Mouse (Mus musculus): ENCODE data around the gene Actr1a. TPM values are rescaled to one million over a fixed set of nuclear protein-coding genes. Genes with fewer than 3 reads are reported as not detected.

Gene Actr1a
- polyA plus RNA-seq, 1 experiment from 2014 or later = 258 TPM

- Histone ChIP-seq H3K9ac (replicated peaks) (peak overlapping the region; percentile 79), H3K27me3 (no peaks in the 10 kb centered on the region), H3K4me3 (peak overlapping the region; percentile 75), H3K4me1 (peaks cover 41% of the 10 kb centered on the region), H3K27ac (replicated peaks) (no peak overlapping the region), H3K9me3 (no peaks in the 10 kb centered on the region), H3K36me3 (peaks cover 17% of the 10 kb centered on the region), H3K4me2 (replicated peaks) (peak overlapping the region; percentile 90)
- ATAC-seq (ENCODE audit: low FRiP score, low read depth) = no peak
- 57% methylated on average over 3 of the region's 3 CpGs for WGBS
Measured at GRCm38 (mm10) chr19:46398401-46398800, 2.9 kb upstream of the Actr1a start.

GRCm38 (mm10) chr19:46397436-46398001 is 2.0 kb upstream of the Actr1a start:
- peaks cover 8% of the 10 kb centered on the region for H3K36me3 ChIP-seq
- H3K9me3 ChIP-seq = no peaks in the 10 kb centered on the region
- H3K4me3 ChIP-seq = peak overlapping the region; percentile 75
- peak overlapping the region; percentile 79 for H3K9ac ChIP-seq (replicated peaks)
- H3K27ac ChIP-seq (replicated peaks) = peak overlapping the region; percentile 84
- no peaks in the 10 kb centered on the region for H3K27me3 ChIP-seq
- ATAC-seq (ENCODE audit: low FRiP score, low read depth) = no peak
- H3K4me1 ChIP-seq = peaks cover 43% of the 10 kb centered on the region
- peak overlapping the region; percentile 90 for H3K4me2 ChIP-seq (replicated peaks)
- WGBS = 1% methylated on average over 17 of the region's 19 CpGs

GRCm38 (mm10) chr19:46396686-46397435 is 1.3 kb upstream of the Actr1a start, which contains the start of gene Sufu:
Gene Sufu, plus strand, starts transcription at chr19:46396896.
- peaks cover 8% of the 10 kb centered on the region for H3K36me3 ChIP-seq
- H3K4me3 ChIP-seq = peak within 1 kb of the TSS; percentile 87
- H3K27me3 ChIP-seq = no peaks in the 10 kb centered on the region
- H3K9me3 ChIP-seq = no peaks in the 10 kb centered on the region
- H3K27ac ChIP-seq (replicated peaks) = peak within 1 kb of the TSS; percentile 84
- peaks cover 43% of the 10 kb centered on the region for H3K4me1 ChIP-seq
- H3K9ac ChIP-seq (replicated peaks) = peak within 1 kb of the TSS; percentile 79
- peak within 1 kb of the TSS; percentile 90 for H3K4me2 ChIP-seq (replicated peaks)
- ATAC-seq (ENCODE audit: low FRiP score, low read depth) = peak; percentile 90
- WGBS = under 1% methylated on average over 57 of the region's 57 CpGs

GRCm38 (mm10) chr19:46396109-46396508 is 561 bp upstream of the Actr1a start:
- Histone ChIP-seq H3K9me3 (no peaks in the 10 kb centered on the region), H3K36me3 (peaks cover 4% of the 10 kb centered on the region), H3K9ac (replicated peaks) (no peak overlapping the region), H3K4me2 (replicated peaks) (peak overlapping the region; percentile 48), H3K4me1 (peaks cover 43% of the 10 kb centered on the region), H3K4me3 (peak overlapping the region; percentile 87), H3K27ac (replicated peaks) (0 out of 2 replicates have a peak overlapping the region, but pooled peaks have one; percentile 4), H3K27me3 (no peaks in the 10 kb centered on the region)
- 12% methylated on average over 8 of the region's 8 CpGs for WGBS
- no peak for ATAC-seq (ENCODE audit: low FRiP score, low read depth)

- no peaks in the 10 kb centered on the region for H3K36me3 ChIP-seq
- ATAC-seq (ENCODE audit: low FRiP score, low read depth) = 0 out of 2 replicates have a peak, but pooled peaks have one; percentile 0
- WGBS = 10% methylated on average over 10 of the region's 10 CpGs
- H3K9ac ChIP-seq (replicated peaks) = peak overlapping the region; percentile 63
- H3K27me3 ChIP-seq = no peaks in the 10 kb centered on the region
- no peak overlapping the region for H3K27ac ChIP-seq (replicated peaks)
- peaks cover 43% of the 10 kb centered on the region for H3K4me1 ChIP-seq
- H3K9me3 ChIP-seq = no peaks in the 10 kb centered on the region
- peak overlapping the region; percentile 87 for H3K4me3 ChIP-seq
- H3K4me2 ChIP-seq (replicated peaks) = peak overlapping the region; percentile 96
Measured at GRCm38 (mm10) chr19:46394712-46395108, 838 bp downstream of the Actr1a start.

- ATAC-seq (ENCODE audit: low FRiP score, low read depth) = no peak
Measured at GRCm38 (mm10) chr19:46392018-46392417, 3.5 kb downstream of the Actr1a start.

GRCm38 (mm10) chr19:46389872-46390271 is 5.7 kb downstream of the Actr1a start:
- Histone ChIP-seq H3K27ac (replicated peaks) (no peak overlapping the region), H3K4me2 (replicated peaks) (no peak overlapping the region), H3K36me3 (peaks cover 19% of the 10 kb centered on the region), H3K4me3 (no peak overlapping the region), H3K4me1 (peaks cover 16% of the 10 kb centered on the region), H3K9ac (replicated peaks) (no peak overlapping the region), H3K27me3 (no peaks in the 10 kb centered on the region), H3K9me3 (no peaks in the 10 kb centered on the region)
- 87% methylated on average over 5 of the region's 5 CpGs for WGBS
- ATAC-seq (ENCODE audit: low FRiP score, low read depth) = no peak

More at GRCm38 (mm10) chr19:46392018-46392417, 3.5 kb downstream of the Actr1a start:
- no peak overlapping the region for H3K9ac ChIP-seq (replicated peaks)
- H3K9me3 ChIP-seq = no peaks in the 10 kb centered on the region
- H3K27ac ChIP-seq (replicated peaks) = no peak overlapping the region
- no peaks in the 10 kb centered on the region for H3K27me3 ChIP-seq
- no peak overlapping the region for H3K4me2 ChIP-seq (replicated peaks)
- WGBS = 52% methylated on average over 4 of the region's 4 CpGs
- H3K4me1 ChIP-seq = peaks cover 22% of the 10 kb centered on the region
- no peak overlapping the region for H3K4me3 ChIP-seq
- peaks cover 6% of the 10 kb centered on the region for H3K36me3 ChIP-seq

GRCm38 (mm10) chr19:46382275-46382674 is 13.3 kb downstream of the Actr1a start:
- Histone ChIP-seq H3K27ac (replicated peaks) (no peak overlapping the region), H3K4me1 (no peaks in the 10 kb centered on the region), H3K27me3 (no peaks in the 10 kb centered on the region), H3K36me3 (peaks cover 90% of the 10 kb centered on the region), H3K4me2 (replicated peaks) (no peak overlapping the region), H3K9ac (replicated peaks) (no peak overlapping the region), H3K4me3 (no peak overlapping the region), H3K9me3 (no peaks in the 10 kb centered on the region)
- WGBS = 92% methylated on average over 9 of the region's 9 CpGs
- ATAC-seq (ENCODE audit: low FRiP score, low read depth) = no peak

- Histone ChIP-seq H3K36me3 (peaks cover 55% of the 10 kb centered on the region), H3K9me3 (no peaks in the 10 kb centered on the region), H3K27me3 (no peaks in the 10 kb centered on the region), H3K9ac (replicated peaks) (no peak overlapping the region), H3K27ac (replicated peaks) (no peak overlapping the region), H3K4me3 (no peak overlapping the region), H3K4me2 (replicated peaks) (no peak overlapping the region), H3K4me1 (no peaks in the 10 kb centered on the region)
- no peak for ATAC-seq (ENCODE audit: low FRiP score, low read depth)
- WGBS = 65% methylated on average over 4 of the region's 4 CpGs
Measured at GRCm38 (mm10) chr19:46375891-46376290, 19.7 kb downstream of the Actr1a start.

GRCm38 (mm10) chr19:46375489-46375888 is 20.1 kb downstream of the Actr1a start:
- WGBS = 66% methylated on average over 5 of the region's 5 CpGs
- Histone ChIP-seq H3K9me3 (no peaks in the 10 kb centered on the region), H3K9ac (replicated peaks) (no peak overlapping the region), H3K27me3 (no peaks in the 10 kb centered on the region), H3K27ac (replicated peaks) (no peak overlapping the region), H3K4me3 (no peak overlapping the region), H3K36me3 (peaks cover 51% of the 10 kb centered on the region), H3K4me1 (no peaks in the 10 kb centered on the region), H3K4me2 (replicated peaks) (no peak overlapping the region)
- ATAC-seq (ENCODE audit: low FRiP score, low read depth) = no peak

- H3K9me3 ChIP-seq = no peaks in the 10 kb centered on the region
- H3K27ac ChIP-seq (replicated peaks) = no peak overlapping the region
- 48% methylated on average over 21 of the region's 21 CpGs for WGBS
- no peak for ATAC-seq (ENCODE audit: low FRiP score, low read depth)
- H3K27me3 ChIP-seq = no peaks in the 10 kb centered on the region
- H3K4me1 ChIP-seq = no peaks in the 10 kb centered on the region
- H3K4me3 ChIP-seq = no peak overlapping the region
- H3K4me2 ChIP-seq (replicated peaks) = no peak overlapping the region
- no peak overlapping the region for H3K9ac ChIP-seq (replicated peaks)
- peaks cover 41% of the 10 kb centered on the region for H3K36me3 ChIP-seq
Measured at GRCm38 (mm10) chr19:46374477-46375088, 21.0 kb downstream of the Actr1a start.

- H3K4me2 ChIP-seq (replicated peaks) = no peak overlapping the region
- no peak overlapping the region for H3K9ac ChIP-seq (replicated peaks)
- no peaks in the 10 kb centered on the region for H3K27me3 ChIP-seq
- no peaks in the 10 kb centered on the region for H3K4me1 ChIP-seq
- H3K4me3 ChIP-seq = no peak overlapping the region
- ATAC-seq (ENCODE audit: low FRiP score, low read depth) = no peak
- H3K36me3 ChIP-seq = 0 out of 2 replicates have a peak, but pooled peaks cover 3% of the 10 kb centered on the region
- WGBS = 35% methylated on average over 4 of the region's 4 CpGs
- H3K9me3 ChIP-seq = no peaks in the 10 kb centered on the region
- no peak overlapping the region for H3K27ac ChIP-seq (replicated peaks)
Measured at GRCm38 (mm10) chr19:46369204-46369603, 26.3 kb downstream of the Actr1a start.
